Mouse (Mus musculus) adrenal gland, postnatal 10 days (tissue): ENCODE measurements at regions not wholly inside any gene's neighbourhood (a gene's known extent, or its start where the extent isn't known, plus 50 kb on each side); places are given as distances from the start of the nearest gene placed in this dataset.

Experiments
- DNase-seq: peaks from one replicate; pipeline ENCODE4 v3.0.0; 2021; ENCODE audit warnings: mixed read lengths

GRCm38 (mm10) chr9:116330796-116331195 is 155.6 kb upstream of the Tgfbr2 start:
- DNase-seq = no peak

GRCm38 (mm10) chr9:116329147-116329546 is 154.0 kb upstream of the Tgfbr2 start:
- DNase-seq = no peak

DNA sequence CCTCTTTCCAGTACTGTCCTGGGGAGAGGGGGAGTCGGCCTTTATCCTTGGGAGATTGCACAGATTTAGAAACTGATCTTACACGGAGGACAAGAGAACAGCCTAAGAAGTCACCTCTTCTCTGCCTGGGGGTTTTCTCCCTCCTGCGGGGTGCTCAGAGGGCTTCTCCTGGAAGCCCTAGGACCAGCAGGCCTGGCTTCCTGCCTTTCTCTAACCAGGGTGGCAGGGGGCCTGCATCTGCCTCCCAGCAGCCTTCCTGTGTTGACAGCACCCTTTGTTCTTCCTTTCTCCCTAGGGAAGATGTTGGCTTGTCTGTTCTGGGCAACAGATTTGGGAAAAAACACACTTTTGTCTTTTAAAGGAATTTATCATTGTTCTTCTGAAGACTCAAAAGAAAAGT is 153.0 kb upstream of the Tgfbr2 start:
- DNase-seq = peak; percentile 30

- no peak for DNase-seq
Observed at GRCm38 (mm10) chr9:116327080-116327479, 151.9 kb upstream of the Tgfbr2 start.

DNA sequence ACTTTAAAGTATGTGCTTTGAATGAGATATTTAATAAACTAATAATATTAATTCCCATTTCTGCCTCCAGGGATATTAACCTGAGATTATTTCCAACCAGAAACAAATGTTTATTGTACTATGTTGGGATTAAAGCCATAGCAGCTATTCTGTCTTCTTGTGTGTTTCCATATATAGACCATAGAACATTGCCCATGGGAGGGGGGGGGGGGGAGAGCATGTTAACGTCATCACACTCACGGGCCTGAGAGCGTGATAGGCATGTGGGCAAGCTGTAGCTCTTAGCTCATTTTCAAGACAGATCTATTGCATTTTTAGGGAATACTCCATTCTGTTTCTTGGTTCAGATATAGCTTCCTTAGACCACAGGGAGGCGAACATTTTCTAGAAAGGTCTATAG is 149.8 kb upstream of the Tgfbr2 start:
- DNase-seq = no peak

DNA sequence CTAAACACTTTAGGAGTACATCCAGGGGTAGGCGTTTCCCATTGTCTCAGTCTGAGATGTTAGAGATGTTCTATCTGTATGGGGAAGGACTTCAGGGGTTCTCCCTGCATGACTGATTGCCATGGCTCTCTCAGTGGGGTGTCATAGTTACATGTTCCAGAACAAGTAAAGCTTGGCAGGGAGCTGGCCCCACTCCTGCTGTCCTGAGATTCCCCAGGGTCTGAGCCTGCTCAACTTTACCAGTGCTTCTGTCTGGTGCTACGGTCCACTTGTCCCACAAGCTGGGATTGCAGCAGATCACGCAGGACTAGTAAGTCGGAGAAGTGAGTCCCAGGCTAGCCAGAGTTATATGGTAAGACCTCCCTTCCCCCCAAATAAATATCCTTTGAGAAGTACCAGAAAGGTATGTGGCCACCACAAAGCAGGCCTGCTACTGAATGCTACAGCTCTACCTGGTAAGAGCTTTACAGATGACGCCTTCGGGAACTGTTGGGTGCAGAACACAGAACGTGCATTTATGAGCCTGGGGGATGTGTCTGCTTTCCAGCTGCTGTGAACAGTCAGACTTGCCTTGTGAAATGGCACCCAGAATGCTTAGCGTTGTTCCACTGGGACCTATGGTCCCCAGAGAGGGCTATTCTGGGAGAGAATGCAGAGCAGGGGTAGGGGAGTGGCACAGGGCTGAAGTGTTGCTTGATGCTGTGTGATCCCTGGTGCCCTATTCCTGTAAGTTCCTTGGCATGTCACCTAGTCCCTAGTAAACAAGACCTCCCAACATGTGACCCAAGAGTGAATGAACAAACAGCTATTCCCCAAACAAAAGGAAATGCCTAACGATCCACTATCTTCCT is 148.9 kb upstream of the Tgfbr2 start:
- DNase-seq = peak; percentile 77

DNA sequence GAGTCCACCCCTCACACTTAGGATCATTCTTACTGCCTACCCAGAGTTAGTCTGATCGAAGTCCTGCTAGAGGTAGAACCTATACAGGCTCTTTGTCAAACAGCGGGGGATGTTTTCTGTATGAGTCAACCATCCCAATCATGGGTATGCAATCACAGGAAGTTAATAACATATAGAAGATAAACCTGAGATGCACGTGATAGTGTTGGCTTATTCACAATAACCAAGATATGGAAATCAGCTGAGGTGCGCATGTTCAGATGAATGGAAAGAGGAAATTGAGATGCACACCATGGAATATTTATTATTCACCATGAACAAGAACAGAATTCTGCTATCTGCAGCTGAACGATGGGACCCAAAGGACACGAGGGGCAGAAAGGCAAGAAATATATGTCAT is 146.7 kb upstream of the Tgfbr2 start:
- DNase-seq = no peak

GRCm38 (mm10) chr9:116319421-116319820 is 144.3 kb upstream of the Tgfbr2 start:
- no peak for DNase-seq

DNA sequence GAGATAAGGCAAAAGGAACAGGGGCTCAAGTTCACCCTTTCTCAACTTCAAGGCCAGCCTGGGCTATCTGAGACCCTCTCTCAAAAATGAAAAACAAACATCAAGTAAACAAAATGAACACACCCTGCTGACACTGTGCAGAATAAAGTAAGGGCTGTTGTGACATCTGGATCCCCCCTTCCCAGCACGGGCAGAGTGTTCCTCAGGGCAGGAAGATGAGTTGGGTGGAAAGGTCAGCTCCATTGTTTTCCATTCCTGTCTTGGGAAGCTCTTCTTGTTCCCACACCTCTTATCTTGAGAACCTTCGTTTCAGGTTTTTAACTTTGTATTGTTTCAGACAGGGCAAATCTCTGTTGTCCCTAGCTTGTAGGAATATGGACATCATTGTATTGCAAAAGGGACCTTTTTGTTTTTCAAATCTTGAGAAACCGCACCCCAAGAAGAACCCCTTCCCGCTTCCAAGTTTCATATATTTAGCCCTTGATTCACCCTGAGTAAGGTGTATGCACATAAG is 141.5 kb upstream of the Tgfbr2 start:
- DNase-seq = no peak

GRCm38 (mm10) chr9:116314803-116315202 is 139.6 kb upstream of the Tgfbr2 start:
- no peak for DNase-seq

GRCm38 (mm10) chr9:116313932-116314790 is 139.0 kb upstream of the Tgfbr2 start:
- no peak for DNase-seq

DNA sequence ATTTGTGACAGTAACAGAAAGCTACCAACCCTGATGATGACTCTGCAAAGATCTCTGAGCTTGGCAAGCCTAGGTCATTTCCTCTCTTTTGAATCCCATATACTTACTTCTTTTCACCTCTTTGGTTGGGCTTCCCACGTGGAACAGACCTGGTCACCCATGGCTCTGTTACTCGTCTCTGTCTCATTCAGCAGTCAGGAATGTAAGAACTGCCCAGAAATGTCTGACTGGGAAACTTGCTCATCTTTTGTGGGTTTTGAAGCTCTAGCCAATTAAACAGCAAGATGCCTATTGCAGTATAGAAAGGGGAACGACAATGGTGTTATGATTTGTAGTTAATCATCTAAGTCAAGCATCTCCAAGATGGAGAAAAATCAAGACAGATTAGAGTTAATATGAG is 136.2 kb upstream of the Tgfbr2 start:
- DNase-seq = no peak

GRCm38 (mm10) chr9:116301602-116302001 is 126.4 kb upstream of the Tgfbr2 start:
- DNase-seq = no peak

DNA sequence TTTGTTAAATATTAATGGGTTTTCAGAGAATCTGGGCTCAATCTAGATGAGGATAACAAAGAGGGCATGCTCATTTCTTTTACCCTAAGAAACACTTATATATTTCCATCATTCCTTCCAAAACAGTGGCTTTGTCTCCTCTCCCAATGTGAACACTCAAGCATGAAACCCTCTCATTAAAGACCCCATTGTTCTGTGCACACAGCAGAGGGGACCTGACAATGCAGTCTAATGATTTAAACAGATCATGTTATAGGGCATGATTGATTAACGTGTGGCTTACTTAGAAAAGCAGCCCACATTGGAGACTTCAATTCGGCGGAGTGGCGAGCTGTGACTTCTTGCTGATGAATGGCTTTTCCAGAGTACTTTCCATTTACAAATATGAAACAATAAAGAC is 123.6 kb upstream of the Tgfbr2 start:
- no peak for DNase-seq

DNA sequence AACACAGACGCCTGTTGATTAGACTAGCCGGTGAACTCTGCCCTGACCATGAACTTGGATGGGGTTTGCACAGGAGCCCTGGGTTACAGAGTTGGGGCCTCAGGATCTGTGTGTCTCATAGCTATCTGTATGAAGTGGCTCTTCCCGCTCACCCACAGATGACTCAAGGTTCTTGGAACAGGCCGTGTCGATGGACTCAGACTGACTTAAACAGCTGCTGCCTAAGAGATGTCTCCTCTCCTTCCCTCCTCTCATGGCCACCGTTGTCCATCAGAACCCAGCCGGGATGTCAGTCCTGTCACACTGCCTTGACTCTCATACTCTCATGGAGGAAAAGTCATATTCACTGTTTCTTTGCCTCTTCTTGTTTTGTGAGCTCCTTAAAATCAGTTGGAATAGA is 121.2 kb upstream of the Tgfbr2 start:
- DNase-seq = no peak

DNA sequence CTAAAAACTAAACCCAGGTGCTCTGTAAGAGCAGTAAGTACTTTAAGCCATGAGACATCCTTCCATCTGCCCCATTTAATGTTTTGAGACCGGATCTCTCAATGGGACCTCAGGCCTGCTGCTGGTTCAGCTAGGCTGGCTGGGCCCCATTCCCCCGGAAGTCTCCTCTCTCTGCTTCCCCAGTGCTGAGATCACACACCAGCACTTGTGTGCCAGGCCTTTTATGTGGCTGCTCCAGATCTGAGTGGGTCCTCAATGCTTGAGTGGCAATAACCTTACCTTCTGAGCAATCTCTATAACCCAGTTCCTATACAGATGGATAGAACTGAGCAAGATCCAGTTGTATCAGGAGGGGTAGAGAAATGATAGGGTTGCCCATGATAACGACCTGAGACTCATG is 118.9 kb upstream of the Tgfbr2 start:
- DNase-seq = no peak

DNA sequence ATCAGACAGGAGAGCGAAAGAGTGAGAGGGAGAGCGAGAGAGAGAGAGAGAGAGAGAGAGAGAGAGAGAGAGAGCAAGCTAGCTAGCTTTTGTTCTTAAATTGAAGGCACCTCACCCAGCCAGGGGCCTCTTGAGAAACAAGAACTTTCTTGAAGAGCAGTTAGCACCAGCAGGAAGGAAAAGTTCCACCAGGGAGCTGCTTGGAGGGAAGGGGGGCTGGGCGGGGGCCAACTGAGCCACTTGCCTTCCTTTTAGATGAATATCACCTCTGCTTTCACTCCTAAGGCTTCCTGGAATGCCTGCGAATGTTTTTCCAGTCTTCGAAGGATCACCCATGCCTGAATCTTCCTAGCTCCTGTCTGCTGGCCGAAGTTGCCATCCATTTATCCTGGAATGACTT is 118.0 kb upstream of the Tgfbr2 start:
- DNase-seq = peak; percentile 21

DNA sequence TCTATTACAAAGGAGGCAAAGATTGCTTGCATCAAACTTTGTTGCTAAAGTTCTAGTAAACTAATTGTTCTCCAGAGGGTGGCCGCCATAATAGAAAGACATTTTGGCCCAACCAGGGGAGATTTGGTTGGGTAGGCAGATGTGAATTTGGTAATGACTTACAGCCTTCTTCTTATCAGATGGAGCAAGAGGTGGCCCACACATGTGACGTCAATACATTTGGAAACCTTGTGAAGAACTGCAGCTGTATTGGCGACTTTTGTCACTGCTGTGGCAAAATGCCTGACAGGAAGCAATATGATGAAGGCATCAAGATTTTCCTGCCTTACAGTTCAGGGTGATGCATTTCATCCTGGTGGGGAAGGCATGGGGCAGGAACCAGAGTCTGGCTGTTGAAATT is 116.5 kb upstream of the Tgfbr2 start:
- DNase-seq = no peak

- DNase-seq = no peak
Observed at GRCm38 (mm10) chr9:116290896-116291295, 115.7 kb upstream of the Tgfbr2 start.

DNA sequence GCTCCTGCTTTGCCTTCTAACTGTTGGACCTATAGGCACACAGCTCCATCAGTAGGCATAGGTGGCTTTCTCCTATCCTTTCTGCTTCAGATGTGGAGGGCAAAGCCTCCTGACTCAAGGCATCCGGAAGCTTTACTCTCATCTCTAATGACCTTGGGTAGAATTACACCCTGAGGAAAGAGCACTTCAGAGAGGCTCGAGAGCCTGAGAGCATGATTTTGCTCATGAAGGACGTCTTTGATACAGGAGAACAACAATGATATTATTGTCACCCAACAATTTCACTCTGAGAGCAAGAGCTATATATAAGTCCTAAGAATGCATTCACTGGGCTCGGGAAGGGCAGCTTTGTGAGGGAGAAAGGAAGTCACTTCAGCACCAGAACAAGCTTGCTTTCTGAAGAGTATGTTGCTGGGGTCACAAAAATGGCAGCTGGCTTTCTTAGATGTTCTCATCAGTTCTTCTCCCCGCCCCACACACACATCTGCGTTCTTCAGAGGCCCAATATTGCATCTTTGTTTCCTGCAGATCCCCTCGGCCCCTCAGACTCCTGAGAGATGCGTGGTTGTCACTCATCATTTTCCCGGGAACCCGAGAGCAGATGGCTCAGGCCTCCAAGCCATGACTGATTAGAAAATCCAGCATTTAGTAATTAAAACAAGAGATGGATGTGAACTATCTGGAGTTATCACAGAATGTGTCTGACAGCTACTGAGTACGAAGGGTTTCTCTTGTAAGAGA is 110.7 kb upstream of the Tgfbr2 start:
- DNase-seq = no peak

GRCm38 (mm10) chr9:116283790-116284526 is 108.8 kb upstream of the Tgfbr2 start:
- DNase-seq = no peak

DNA sequence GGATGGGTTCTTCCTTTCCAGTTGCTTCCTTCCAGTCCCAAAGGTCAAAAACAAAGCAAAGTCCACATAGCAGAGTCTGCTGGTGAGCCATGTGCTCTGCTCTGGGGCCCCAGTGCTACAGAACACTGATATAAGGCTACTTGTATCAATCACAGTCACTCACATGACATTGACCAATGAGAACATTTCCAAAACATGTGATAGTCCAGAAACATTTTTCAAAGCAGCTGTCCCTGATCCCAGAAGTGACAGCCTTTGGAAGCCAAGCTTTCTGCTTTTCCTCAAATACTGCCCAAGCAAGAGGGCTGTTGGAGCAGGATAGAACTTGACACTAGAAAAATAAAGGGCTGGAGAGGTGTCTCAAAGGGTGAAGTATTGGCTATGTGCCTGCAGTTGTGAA is 106.5 kb upstream of the Tgfbr2 start:
- peak; percentile 60 for DNase-seq
